Mouse (Mus musculus) bone marrow macrophage, adult 2 months (primary cell): Measurements from ENCODE around the gene Urah. TPM values are rescaled to one million over a fixed set of nuclear protein-coding genes. Genes with fewer than 3 reads are reported as not detected.

Experiments
- H3K27ac ChIP-seq: 2 replicates; pipeline ENCODE4 v1.5.1; 2012; ENCODE audit warnings: low read depth, low read length; ENCODE audit not compliant: insufficient read depth
- H3K4me1 ChIP-seq: 2 replicates; pipeline ENCODE4 v1.6.1; 2012; ENCODE audit warnings: low read length; ENCODE audit not compliant: control insufficient read depth, insufficient read depth
- H3K4me3 ChIP-seq: 2 replicates; pipeline ENCODE4 v1.5.1; 2012; ENCODE audit warnings: mild to moderate bottlenecking, low read length, moderate library complexity; ENCODE audit not compliant: insufficient read depth
- CTCF ChIP-seq: IDR thresholded peaks from 2 replicates; pipeline ENCODE4 v1.5.1; 2012; ENCODE audit warnings: low read depth, mild to moderate bottlenecking, low read length, moderate library complexity
- POLR2A ChIP-seq: IDR thresholded peaks from 2 replicates; pipeline ENCODE4 v1.6.1; 2012; ENCODE audit warnings: mild to moderate bottlenecking, low read depth, low read length, borderline replicate concordance
- polyA plus RNA-seq: library from polyadenylated mRNA; stranded (reverse); fragments of >200 nt; gene quantifications from 2 replicates; pipeline ENCODE4 v1.2.4, GENCODE M21; 2012; ENCODE audit not compliant: missing spikeins, insufficient read depth, insufficient read length

The Urah gene
- polyA plus RNA-seq, 1 experiment, result not detected

- no peak overlapping the region for H3K4me3 ChIP-seq
Measured at GRCm38 (mm10) chr7:140853386-140853785, 18.6 kb downstream of the Urah start.

DNA sequence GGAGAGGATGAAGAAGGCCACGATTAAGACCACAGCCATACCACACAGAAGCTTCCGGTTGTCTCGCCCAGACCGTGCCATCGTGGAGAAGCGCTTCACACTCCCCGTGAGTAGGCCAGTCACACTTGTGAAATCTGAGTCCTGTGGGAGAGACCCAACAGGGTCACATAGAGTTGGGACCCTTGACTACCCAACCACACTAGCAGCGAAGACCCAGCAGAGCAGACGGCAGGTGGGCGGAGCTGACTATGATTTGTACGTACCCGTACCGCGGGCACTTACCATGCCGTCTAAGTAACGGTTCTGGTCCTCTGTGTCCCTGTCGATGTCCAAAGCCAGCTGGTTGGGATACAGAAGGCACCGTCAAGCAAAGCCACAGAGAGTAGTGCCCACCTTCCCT lies 19.7 kb downstream of the Urah start:
- peaks cover 12% of the 10 kb centered on the region; the same call in 1 of the 2 replicates for H3K4me1 ChIP-seq
- TF ChIP-seq POLR2A, result no peak
- no peak for TF ChIP-seq CTCF
- no peak overlapping the region for H3K27ac ChIP-seq
- no peak overlapping the region for H3K4me3 ChIP-seq

More at GRCm38 (mm10) chr7:140853386-140853785, 18.6 kb downstream of the Urah start:
- Histone ChIP-seq H3K4me1 (peaks cover 6% of the 10 kb centered on the region; the same call in 1 of the 2 replicates), H3K27ac (no peak overlapping the region)
- TF ChIP-seq CTCF, result no peak
- TF ChIP-seq POLR2A, result no peak

DNA sequence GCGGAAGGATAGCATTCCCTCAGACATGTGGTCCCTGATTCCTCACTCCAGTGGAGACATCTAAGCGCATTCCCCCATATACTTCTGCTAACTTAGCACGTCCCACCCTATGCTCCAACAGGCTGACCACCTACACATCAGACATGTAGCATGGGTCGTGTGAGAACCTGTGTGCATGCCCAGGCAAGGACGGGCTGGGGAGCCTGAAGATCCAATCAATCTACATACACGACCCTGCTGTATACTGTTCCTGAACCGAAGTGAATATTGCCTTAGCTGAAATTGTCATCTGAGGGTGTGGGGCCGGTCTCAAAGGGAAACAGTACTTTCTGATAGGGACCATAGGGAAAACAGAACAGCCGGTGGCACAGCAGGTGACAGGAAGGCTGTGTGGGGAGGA lies 20.4 kb downstream of the Urah start:
- Histone ChIP-seq H3K4me1 (peaks cover 12% of the 10 kb centered on the region; the same call in 1 of the 2 replicates), H3K27ac (no peak overlapping the region), H3K4me3 (peak overlapping the region; percentile 86)
- no peak for TF ChIP-seq POLR2A
- TF ChIP-seq CTCF, result no peak

GRCm38 (mm10) chr7:140855860-140856784 lies 21.3 kb downstream of the Urah start, which contains the start of gene Gm45785:
Gm45785 (minus strand) TSS chr7:140856331.
- TF ChIP-seq POLR2A (0 out of 2 replicates have a peak, but pooled peaks have one; percentile 61), CTCF (no peak)
- Histone ChIP-seq H3K4me3 (peak within 1 kb of the TSS; percentile 86), H3K4me1 (peaks cover 12% of the 10 kb centered on the region; the same call in 1 of the 2 replicates), H3K27ac (peak within 1 kb of the TSS; percentile 83)

- H3K4me3 ChIP-seq, result peak within 1 kb of the TSS; percentile 86
- H3K4me1 ChIP-seq, result peaks cover 12% of the 10 kb centered on the region; the same call in 1 of the 2 replicates
- TF ChIP-seq POLR2A (no peak), CTCF (no peak)
- peak within 1 kb of the TSS; percentile 83 for H3K27ac ChIP-seq
Measured at GRCm38 (mm10) chr7:140856785-140857549, 22.1 kb downstream of the Urah start, which contains the start of gene Ric8a. Ric8a (plus strand) TSS chr7:140856957.

GRCm38 (mm10) chr7:140857550-140858505 lies 23.0 kb downstream of the Urah start, which contains the start of gene Bet1l:
Bet1l (minus strand) TSS chr7:140857577.
- TF ChIP-seq CTCF, result no peak
- TF ChIP-seq POLR2A, result no peak
- peak within 1 kb of the TSS; percentile 86 for H3K4me3 ChIP-seq
- H3K4me1 ChIP-seq, result peaks cover 12% of the 10 kb centered on the region; the same call in 1 of the 2 replicates
- peak within 1 kb of the TSS; percentile 83 for H3K27ac ChIP-seq

DNA sequence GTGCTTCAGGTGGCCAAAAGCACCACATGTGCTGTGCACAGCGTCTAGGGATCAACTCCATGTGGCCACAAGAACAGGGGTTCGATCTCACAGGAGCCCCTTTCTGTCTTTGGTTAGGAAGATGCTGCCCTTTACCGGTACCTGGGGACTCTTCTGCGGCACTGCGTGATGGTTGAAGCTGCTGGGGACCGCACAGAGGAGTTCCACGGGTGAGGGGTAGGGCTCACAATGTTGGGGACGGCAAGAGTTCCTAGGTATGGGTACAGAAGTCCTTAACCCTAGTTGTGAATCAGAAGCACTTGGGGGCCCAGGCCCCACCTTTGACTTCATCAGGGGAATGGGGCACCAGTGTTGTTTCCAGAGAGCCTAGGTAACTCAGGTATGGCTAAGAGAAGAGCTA lies 23.9 kb downstream of the Urah start:
- Histone ChIP-seq H3K4me1 (peaks cover 12% of the 10 kb centered on the region; the same call in 1 of the 2 replicates), H3K4me3 (peak overlapping the region; percentile 86), H3K27ac (no peak overlapping the region)
- TF ChIP-seq CTCF, result no peak
- TF ChIP-seq POLR2A, result no peak

- Histone ChIP-seq H3K4me1 (peaks cover 10% of the 10 kb centered on the region; the same call in 1 of the 2 replicates), H3K27ac (no peak overlapping the region), H3K4me3 (no peak overlapping the region)
- TF ChIP-seq POLR2A, result no peak
- TF ChIP-seq CTCF, result no peak
Measured at GRCm38 (mm10) chr7:140859997-140860396, 25.2 kb downstream of the Urah start.
